Mouse (Mus musculus) MEL (cell line): Measurements from ENCODE around the gene C2cd4d.

ENCODE experiments used
- CTCF ChIP-seq, 3 experiments: IDR thresholded peaks in 2 of 3; conservative IDR thresholded peaks in 1 of 3; 2 replicates each; pipeline ENCODE4 v1.5.1; 2011 to 2012; ENCODE audit warnings: low read length in 3 of 3, low read depth in 2 of 3, mild to moderate bottlenecking in 2 of 3, improper control_type of control experiment in 1 of 3, inconsistent platforms in 1 of 3, mixed read lengths in 1 of 3, moderate library complexity in 1 of 3; ENCODE audit not compliant: control insufficient read depth in 1 of 3, insufficient read depth in 1 of 3, poor library complexity in 1 of 3, severe bottlenecking in 1 of 3
- KAT2A ChIP-seq: conservative IDR thresholded peaks from 2 replicates; pipeline ENCODE4 v1.6.1; 2012; ENCODE audit warnings: low read depth, low read length, improper control_type of control experiment, inconsistent platforms

- TF ChIP-seq CTCF (IDR thresholded peaks at IDR 0.05 in 2 of 3, conservative IDR thresholded peaks at IDR 0.05 in 1 of 3; ENCODE audit: control insufficient read depth in 1 of 3, insufficient read depth in 1 of 3, low read depth in 2 of 3, low read length in 3 of 3, poor library complexity in 1 of 3, severe bottlenecking in 1 of 3) (no peak), KAT2A (no peak)
Measured at GRCm38 (mm10) chr3:94396336-94396735, 34.1 kb downstream of the C2cd4d start.
